ENCODE assay signal across 9 mouse cellular contexts in the genomic region with DNA sequence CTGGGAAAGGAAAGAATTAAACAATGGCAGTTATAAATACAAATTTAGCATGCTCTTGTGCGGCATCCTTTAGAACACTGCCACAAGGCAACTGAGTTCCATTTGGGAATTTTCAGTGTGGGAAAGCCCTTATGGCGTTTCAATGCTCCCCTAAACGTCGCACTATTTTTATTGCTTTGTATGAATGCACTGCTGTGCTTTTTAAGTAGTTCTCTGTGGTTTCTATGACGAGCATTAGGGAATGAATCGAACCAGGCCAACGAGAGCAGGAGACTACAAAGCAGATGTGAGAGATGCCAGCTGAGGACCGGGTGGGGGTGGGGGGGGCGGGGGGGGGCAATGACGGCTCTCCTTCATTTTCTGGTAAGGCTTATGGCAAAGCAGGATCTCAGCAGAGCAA.
DNase-seq lines count a peak whose midpoint lies in the region; ATAC-seq and TF ChIP-seq lines count a peak whose summit lies in the region.
"Had no signal": no experiment of that assay in that cellular context is flagged by ENCODE, and none has a peak within 500 bp of the region (broad histone marks: within the 10 kb centered on the region; RNA-seq: fewer than 3 reads in every experiment).

No protein-coding gene starts in this region.

- TF ChIP-seq EP300 in stomach, postnatal 0 days (optimal IDR thresholded peaks at IDR 0.05) = no peak

- no peak overlapping the region for H3K9ac ChIP-seq in lung, embryonic 15.5 days
- no peak overlapping the region for H3K9ac ChIP-seq in forebrain, embryonic 16.5 days (replicated peaks; ENCODE audit: low read depth, low read length)
- H3K9ac ChIP-seq in limb, embryonic 15.5 days = no peak overlapping the region
- H3K9ac ChIP-seq in stomach, postnatal 0 days (ENCODE audit: low read length) = no peak overlapping the region
- H3K9ac ChIP-seq: lung, embryonic 14.5 days had no signal

- H3K4me3 ChIP-seq in lung, embryonic 15.5 days = no peak overlapping the region
- no peak overlapping the region for H3K4me3 ChIP-seq in forebrain, embryonic 16.5 days (replicated peaks; ENCODE audit: low read length)
- no peak overlapping the region for H3K4me3 ChIP-seq in limb, embryonic 15.5 days
- H3K4me3 ChIP-seq in stomach, postnatal 0 days (ENCODE audit: low read depth, low read length) = no peak overlapping the region
- no peak overlapping the region for H3K4me3 ChIP-seq in lung, adult 2 months (replicated peaks; ENCODE audit: extremely low read depth, low read depth, low read length)

- ATAC-seq in lung, embryonic 15.5 days (ENCODE audit: borderline replicate concordance, extremely low read depth, low FRiP score, low TSS enrichment) = no peak
- ATAC-seq in forebrain, embryonic 16.5 days = 0 out of 2 replicates have a peak, but pooled peaks have one; percentile 39
- peak; percentile 48; the same call in 1 of the 2 replicates for ATAC-seq in limb, embryonic 15.5 days (ENCODE audit: insufficient number of reproducible peaks, low FRiP score, low TSS enrichment, low read depth)
- ATAC-seq in stomach, postnatal 0 days (ENCODE audit: low FRiP score, low TSS enrichment) = no peak
- ATAC-seq: intestine, embryonic 16.5 days had no signal

- no peak overlapping the region for H3K4me2 ChIP-seq in lung, embryonic 15.5 days
- H3K4me2 ChIP-seq in forebrain, embryonic 16.5 days (ENCODE audit: low read length) = peak overlapping the region; percentile 58
- H3K4me2 ChIP-seq in limb, embryonic 15.5 days = peak overlapping the region; percentile 10; the same call in 1 of the 2 replicates
- H3K4me2 ChIP-seq in stomach, postnatal 0 days (replicated peaks; ENCODE audit: low read depth) = no peak overlapping the region

- DNase-seq in lung, postnatal 10 days = no peak
- DNase-seq in stomach, postnatal 0 days (ENCODE audit: low spot score) = no peak
- no peak for DNase-seq in lung, adult 2 months
- no peak for DNase-seq in adrenal gland, postnatal 14 days
- DNase-seq: lung, embryonic 14.5 days had no signal

- H3K27me3 ChIP-seq in lung, embryonic 15.5 days = no peaks in the 10 kb centered on the region
- no peaks in the 10 kb centered on the region for H3K27me3 ChIP-seq in forebrain, embryonic 16.5 days (replicated peaks; ENCODE audit: control insufficient read depth, insufficient read depth, low read length)
- H3K27me3 ChIP-seq in limb, embryonic 15.5 days = no peaks in the 10 kb centered on the region
- no peaks in the 10 kb centered on the region for H3K27me3 ChIP-seq in stomach, postnatal 0 days (ENCODE audit: control insufficient read depth, insufficient read depth, low read length)

- no peak for TF ChIP-seq POLR2A in lung, adult 2 months (IDR thresholded peaks at IDR 0.05; ENCODE audit: borderline replicate concordance, extremely low read depth, low read depth, low read length)

- H3K36me3 ChIP-seq in lung, embryonic 15.5 days = no peaks in the 10 kb centered on the region
- H3K36me3 ChIP-seq in forebrain, embryonic 16.5 days (ENCODE audit: control insufficient read depth, insufficient read depth) = no peaks in the 10 kb centered on the region
- H3K36me3 ChIP-seq in limb, embryonic 15.5 days = no peaks in the 10 kb centered on the region
- no peaks in the 10 kb centered on the region for H3K36me3 ChIP-seq in stomach, postnatal 0 days (ENCODE audit: control insufficient read depth, insufficient read depth, low read length)

- WGBS in lung, embryonic 15.5 days = 43% methylated on average over 10 of the region's 10 CpGs
- 5% methylated on average over 10 of the region's 10 CpGs for WGBS in forebrain, embryonic 16.5 days
- 21% methylated on average over 10 of the region's 10 CpGs for WGBS in limb, embryonic 15.5 days
- 39% methylated on average over 10 of the region's 10 CpGs for WGBS in stomach, postnatal 0 days
- WGBS in lung, adult 2 months = 42% methylated on average over 10 of the region's 10 CpGs

- 0 out of 2 replicates have a peak overlapping the region, but pooled peaks have one; percentile 68 for H3K27ac ChIP-seq in lung, embryonic 15.5 days
- no peak overlapping the region for H3K27ac ChIP-seq in forebrain, embryonic 16.5 days (ENCODE audit: low read length)
- no peak overlapping the region; the same call in 1 of the 2 replicates for H3K27ac ChIP-seq in limb, embryonic 15.5 days
- 0 out of 2 replicates have a peak overlapping the region, but pooled peaks have one; percentile 36 for H3K27ac ChIP-seq in stomach, postnatal 0 days (replicated peaks)

- H3K4me1 ChIP-seq in lung, embryonic 15.5 days = peaks cover 33% of the 10 kb centered on the region
- H3K4me1 ChIP-seq in forebrain, embryonic 16.5 days (replicated peaks; ENCODE audit: control insufficient read depth, insufficient read depth, low read length) = peaks cover 15% of the 10 kb centered on the region
- H3K4me1 ChIP-seq in limb, embryonic 15.5 days = peaks cover 26% of the 10 kb centered on the region
- no peaks in the 10 kb centered on the region for H3K4me1 ChIP-seq in stomach, postnatal 0 days (replicated peaks; ENCODE audit: control insufficient read depth, insufficient read depth)
- H3K4me1 ChIP-seq in lung, adult 2 months (ENCODE audit: control insufficient read depth, insufficient read depth, low read length) = peaks cover 12% of the 10 kb centered on the region

- H3K9me3 ChIP-seq in lung, embryonic 15.5 days = no peaks in the 10 kb centered on the region
- no peaks in the 10 kb centered on the region for H3K9me3 ChIP-seq in forebrain, embryonic 16.5 days (ENCODE audit: control insufficient read depth, low read length)
- no peaks in the 10 kb centered on the region for H3K9me3 ChIP-seq in limb, embryonic 15.5 days
- H3K9me3 ChIP-seq in stomach, postnatal 0 days (ENCODE audit: control insufficient read depth, low read length) = no peaks in the 10 kb centered on the region

- no peak for TF ChIP-seq CTCF in stomach, postnatal 0 days (IDR thresholded peaks at IDR 0.05; ENCODE audit: low read depth)
- no peak for TF ChIP-seq CTCF in lung, adult 2 months (IDR thresholded peaks at IDR 0.05; ENCODE audit: insufficient read depth, low read length)

Comparison
In these comparisons a context has a peak if more than half of its experiments do, and no peak if none do; other contexts are left out.
1. ATAC-seq: peak in forebrain, embryonic 16.5 days (single experiment) and limb, embryonic 15.5 days (single experiment); none in lung, embryonic 15.5 days (single experiment) and stomach, postnatal 0 days (single experiment).
2. H3K27ac ChIP-seq: peak in lung, embryonic 15.5 days (single experiment) and stomach, postnatal 0 days (single experiment); none in forebrain, embryonic 16.5 days (single experiment) and limb, embryonic 15.5 days (single experiment).
3. H3K4me2 ChIP-seq: peak in forebrain, embryonic 16.5 days (single experiment) and limb, embryonic 15.5 days (single experiment); none in lung, embryonic 15.5 days (single experiment) and stomach, postnatal 0 days (single experiment).